ENCODE assay signal across 8 mouse cellular contexts in the genomic region with DNA sequence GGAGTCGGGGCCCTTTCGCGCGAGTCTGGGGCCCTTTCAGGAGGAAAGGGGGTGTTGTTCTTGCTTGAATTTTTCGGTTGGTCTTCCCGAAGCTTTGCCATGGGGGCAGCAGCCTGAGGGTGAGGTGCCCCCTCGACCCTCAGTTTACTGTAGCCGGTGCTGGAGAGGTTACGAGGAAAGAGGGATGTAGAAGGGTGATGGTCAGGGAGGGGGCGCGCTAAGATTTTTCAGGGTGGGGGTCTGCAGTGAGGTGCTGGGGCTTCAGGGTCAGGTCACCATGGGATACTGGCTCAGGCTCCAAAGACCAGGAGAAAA. TPM values are rescaled to one million over a fixed set of nuclear protein-coding genes. Genes with fewer than 3 reads are reported as not detected.
DNase-seq lines count a peak whose midpoint lies in the region; ATAC-seq and TF ChIP-seq lines count a peak whose summit lies in the region.

No protein-coding gene starts in this region.

- TF ChIP-seq POLR2A in small intestine, adult 2 months (IDR thresholded peaks at IDR 0.05; ENCODE audit: low read depth, low read length): no peak

- H3K27ac ChIP-seq in limb, embryonic 11.5 days (replicated peaks; ENCODE audit: low read depth, low read length): no peak overlapping the region
- no peak overlapping the region for H3K27ac ChIP-seq in small intestine, adult 2 months (ENCODE audit: insufficient read depth, low read depth, low read length)

- peaks cover 88% of the 10 kb centered on the region for H3K27me3 ChIP-seq in megakaryocyte, embryonic 14.5 days (replicated peaks)
- H3K27me3 ChIP-seq in limb, embryonic 11.5 days (ENCODE audit: control insufficient read depth, insufficient read depth, low read length): peaks cover 58% of the 10 kb centered on the region
- peaks cover 32% of the 10 kb centered on the region for H3K27me3 ChIP-seq in small intestine, adult 2 months (ENCODE audit: control insufficient read depth, insufficient read depth, low read length)

- 0% methylated on average over 11 of the region's 11 CpGs for WGBS in limb, embryonic 11.5 days
- WGBS in small intestine, adult 2 months: 1% methylated on average over 11 of the region's 11 CpGs

- peak overlapping the region; percentile 37 for H3K9ac ChIP-seq in limb, embryonic 11.5 days (ENCODE audit: low read length)

- H3K4me1 ChIP-seq in megakaryocyte, embryonic 14.5 days: peaks cover 85% of the 10 kb centered on the region
- H3K4me1 ChIP-seq in limb, embryonic 11.5 days (ENCODE audit: control insufficient read depth, insufficient read depth, low read length): peaks cover 42% of the 10 kb centered on the region
- H3K4me1 ChIP-seq in small intestine, adult 2 months (ENCODE audit: control insufficient read depth, insufficient read depth, insufficient read length, low read length): peaks cover 23% of the 10 kb centered on the region

- peak overlapping the region; percentile 99 for H3K4me2 ChIP-seq in limb, embryonic 11.5 days (ENCODE audit: low read depth, severe bottlenecking)

- TF ChIP-seq CTCF in small intestine, adult 2 months (IDR thresholded peaks at IDR 0.05; ENCODE audit: extremely low read depth, insufficient read length, insufficient replicate concordance, low read depth, low read length): no peak

- peak overlapping the region; percentile 95 for H3K4me3 ChIP-seq in megakaryocyte, embryonic 14.5 days (replicated peaks)
- peak overlapping the region; percentile 84 for H3K4me3 ChIP-seq in limb, embryonic 11.5 days (ENCODE audit: low read depth, low read length)
- peak overlapping the region; percentile 79 for H3K4me3 ChIP-seq in small intestine, adult 2 months (ENCODE audit: low read depth, low read length)

- H3K36me3 ChIP-seq in megakaryocyte, embryonic 14.5 days (replicated peaks; ENCODE audit: low read length): no peaks in the 10 kb centered on the region
- no peaks in the 10 kb centered on the region for H3K36me3 ChIP-seq in limb, embryonic 11.5 days (ENCODE audit: control insufficient read depth, insufficient read depth, low read length)
- H3K36me3 ChIP-seq in small intestine, adult 2 months (ENCODE audit: control insufficient read depth, insufficient read depth, low read length): no peaks in the 10 kb centered on the region

- no peaks in the 10 kb centered on the region for H3K9me3 ChIP-seq in megakaryocyte, embryonic 14.5 days
- no peaks in the 10 kb centered on the region for H3K9me3 ChIP-seq in limb, embryonic 11.5 days (ENCODE audit: control insufficient read depth, low read length)

- no peak for ATAC-seq in megakaryocyte, adult 5-6 weeks (ENCODE audit: poor library complexity, severe bottlenecking)
- ATAC-seq in erythroblast, adult 5-6 weeks (replicated peaks; ENCODE audit: low FRiP score, poor library complexity, severe bottlenecking): 0 out of 2 replicates have a peak, but pooled peaks have one; percentile 1
- ATAC-seq in limb, embryonic 11.5 days (ENCODE audit: insufficient number of reproducible peaks, low FRiP score, low TSS enrichment, low read depth): no peak

- peak; percentile 52 for DNase-seq in limb, embryonic 11.5 days (ENCODE audit: low spot score)
- DNase-seq in c-Kit-positive CD71-positive TER-119-positive erythroid progenitor cells, embryonic 14.5 days (ENCODE audit: low spot score): no peak
- DNase-seq in cerebellum, postnatal 14 days: no peak
- no peak for DNase-seq in natural killer cell, adult 2 months (ENCODE audit: low spot score in 2 of 2)

RNA-seq across cellular contexts. Expression of a gene that starts 0.6 kb away (rescaled TPM):
- polyA plus RNA-seq in megakaryocyte, embryonic 14.5 days (2012; ENCODE audit: insufficient read depth, low replicate concordance): 11.5 and 14.8 TPM in 2 replicates
- 5.1 and 5.3 TPM in 2 replicates for total RNA-seq in megakaryocyte, adult 5-6 weeks (2015)
- total RNA-seq in megakaryocyte, adult 5-6 weeks (2017): 3.2 and 4.2 TPM in 2 replicates
- total RNA-seq in erythroblast, adult 5-6 weeks (2015; ENCODE audit: low replicate concordance): 1.3 and 2.3 TPM in 2 replicates
- 3.2 and 4.3 TPM in 2 replicates for total RNA-seq in erythroblast, adult 5-6 weeks (2017; ENCODE audit: low replicate concordance)
- 0.84 and 0.91 TPM in 2 replicates for polyA plus RNA-seq in limb, embryonic 11.5 days (2014; fragmentation: Nextera tagmentation; extraction: Ambion mirVana)
- polyA plus RNA-seq in small intestine, adult 2 months (2012; rRNA removed): 11.8 and 24.6 TPM in 2 replicates

RNA-seq across cellular contexts. Expression of a gene that starts 25.5 kb away (rescaled TPM):
- polyA plus RNA-seq in megakaryocyte, embryonic 14.5 days (2012; ENCODE audit: insufficient read depth, low replicate concordance): 0.81 and 2.1 TPM in 2 replicates
- total RNA-seq in megakaryocyte, adult 5-6 weeks (2015): 4.6 and 5.3 TPM in 2 replicates
- 1.4 and 3.5 TPM in 2 replicates for total RNA-seq in megakaryocyte, adult 5-6 weeks (2017)
- 1.5 and 2.7 TPM in 2 replicates for total RNA-seq in erythroblast, adult 5-6 weeks (2015; ENCODE audit: low replicate concordance)
- 0.43 TPM in 1 of 2 replicates, not detected in the other for total RNA-seq in erythroblast, adult 5-6 weeks (2017; ENCODE audit: low replicate concordance)
- 34.9 and 35.5 TPM in 2 replicates for polyA plus RNA-seq in limb, embryonic 11.5 days (2014; fragmentation: Nextera tagmentation; extraction: Ambion mirVana)
- polyA plus RNA-seq in small intestine, adult 2 months (2012; rRNA removed): 3.8 and 4.0 TPM in 2 replicates

RNA-seq across cellular contexts. Expression of a gene that starts 39.0 kb away (rescaled TPM):
- 2.1 and 3.2 TPM in 2 replicates for polyA plus RNA-seq in megakaryocyte, embryonic 14.5 days (2012; ENCODE audit: insufficient read depth, low replicate concordance)
- 11.4 and 12.9 TPM in 2 replicates for total RNA-seq in megakaryocyte, adult 5-6 weeks (2015)
- total RNA-seq in megakaryocyte, adult 5-6 weeks (2017): 21.6 and 28.0 TPM in 2 replicates
- 1.9 and 8.1 TPM in 2 replicates for total RNA-seq in erythroblast, adult 5-6 weeks (2015; ENCODE audit: low replicate concordance)
- total RNA-seq in erythroblast, adult 5-6 weeks (2017; ENCODE audit: low replicate concordance): 4.2 and 4.8 TPM in 2 replicates
- polyA plus RNA-seq in limb, embryonic 11.5 days (2014; fragmentation: Nextera tagmentation; extraction: Ambion mirVana): 75.1 and 75.4 TPM in 2 replicates
- 17.6 and 25.7 TPM in 2 replicates for polyA plus RNA-seq in small intestine, adult 2 months (2012; rRNA removed)
